Mouse (Mus musculus) adrenal gland, postnatal 14 days (tissue): Measurements from ENCODE around the gene Olfr356. TPM values are rescaled to one million over a fixed set of nuclear protein-coding genes. Genes with fewer than 3 reads are reported as not detected.

Source experiments
- DNase-seq: peaks from one replicate; pipeline ENCODE4 v3.0.0; 2021; ENCODE audit warnings: mixed read lengths
- long read RNA-seq, 2 experiments: library from polyadenylated mRNA; stranded (forward); transcript quantifications; one replicate each; pipeline ENCODE4 v2.0.0; 2021
- total RNA-seq: library from RNA; stranded (reverse); gene quantifications from 2 replicates; pipeline ENCODE4 v1.2.3, GENCODE M21; 2021

The Olfr356 gene
- not detected in 2 replicates for total RNA-seq
- long read RNA-seq, experiment 1 = 0 reads
- long read RNA-seq, experiment 2 = 0 reads

DNA sequence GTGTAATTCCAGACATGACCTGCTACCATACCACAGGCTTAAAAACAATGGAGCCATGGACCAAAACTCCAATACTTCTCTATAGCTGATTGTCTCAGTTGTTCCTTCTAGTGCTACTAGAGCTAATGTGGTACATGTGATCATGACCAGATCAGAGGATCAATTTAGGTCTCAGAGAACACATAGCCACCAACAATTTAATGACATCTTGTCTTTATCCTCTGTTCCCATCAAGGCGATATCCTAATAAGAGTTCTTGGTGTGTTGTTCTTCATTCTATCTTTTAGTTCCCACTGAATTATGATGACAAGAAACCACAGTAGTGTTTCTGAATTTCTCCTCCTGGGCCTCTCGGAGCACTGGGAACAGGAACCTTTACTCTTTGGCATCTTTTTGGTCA lies at the start of gene Olfr356:
Olfr356 (plus strand) TSS at position 301 of the 400 bp plus-strand sequence.
- DNase-seq = no peak

- DNase-seq = no peak
Observed at GRCm38 (mm10) chr2:36892836-36893235, 44.1 kb upstream of the Olfr356 start, which contains the start of gene Olfr353. Gene Olfr353 (minus strand): TSS chr2:36892936.

- no peak for DNase-seq
Observed at GRCm38 (mm10) chr2:36897114-36897513, 39.8 kb upstream of the Olfr356 start.

DNA sequence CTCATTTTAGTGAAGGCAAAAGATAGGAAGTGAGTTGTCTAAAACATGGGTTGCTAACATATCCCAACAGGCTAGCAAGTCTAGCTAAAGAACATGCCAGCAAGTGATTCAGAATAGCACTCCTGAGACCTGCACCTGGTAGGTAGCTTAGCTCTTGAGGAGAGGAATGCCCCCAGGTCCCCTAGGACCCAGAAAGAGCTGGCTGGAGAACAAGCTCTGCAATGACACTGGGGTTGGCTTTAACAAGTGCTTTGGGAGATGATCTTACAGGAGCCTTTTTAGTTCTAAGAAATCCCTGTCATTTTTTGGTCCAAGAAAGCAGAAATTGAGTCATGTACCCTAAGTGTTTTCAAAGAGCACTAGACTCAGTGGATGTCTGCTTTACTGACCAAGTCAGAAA lies 31.5 kb upstream of the Olfr356 start, which contains the start of gene Olfr354:
Olfr354 (plus strand) TSS at position 301 of the 400 bp plus-strand sequence.
- no peak for DNase-seq

DNA sequence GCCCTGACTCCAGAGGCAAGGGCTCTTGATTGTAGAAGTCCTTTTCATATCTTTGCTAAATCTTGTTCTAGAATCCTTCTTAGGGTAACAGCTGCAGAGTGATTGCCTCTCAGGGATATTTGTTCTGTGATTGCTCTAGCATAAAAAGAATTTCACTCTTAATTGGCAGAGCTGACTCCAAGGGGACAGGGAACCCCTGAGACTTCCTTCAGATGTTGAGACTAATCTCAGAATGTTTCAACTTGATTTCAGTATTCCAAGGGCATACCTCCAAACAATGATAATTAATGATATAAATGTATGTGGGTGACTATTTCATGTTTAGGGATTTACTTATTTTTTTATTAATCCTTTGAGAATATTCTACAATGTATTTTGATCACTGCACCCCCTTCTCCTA lies 8.1 kb upstream of the Olfr356 start, which contains the start of gene Olfr355:
Olfr355 (minus strand) TSS at position 101 of the 400 bp plus-strand sequence.
- no peak for DNase-seq

Other genes with a start within 250 kb of the Olfr356 start
- gene Olfr347, start 205.2 kb upstream of the Olfr356 start, total RNA-seq = not detected in 2 replicates
- not detected in 2 replicates for gene Olfr348, start 152.8 kb upstream of the Olfr356 start, total RNA-seq
- gene Olfr50, start 146.6 kb upstream of the Olfr356 start, total RNA-seq = not detected in 2 replicates
- not detected in 2 replicates for gene Olfr3, start 120.1 kb upstream of the Olfr356 start, total RNA-seq
- gene Olfr350, start 90.8 kb upstream of the Olfr356 start, total RNA-seq = not detected in 2 replicates
- gene Olfr351, start 74.5 kb upstream of the Olfr356 start, total RNA-seq = not detected in 2 replicates
- not detected in 2 replicates for gene Olfr352, start 68.7 kb upstream of the Olfr356 start, total RNA-seq
- not detected in 2 replicates for gene Olfr353, start 44.2 kb upstream of the Olfr356 start, total RNA-seq
- not detected in 2 replicates for gene Olfr354, start 31.4 kb upstream of the Olfr356 start, total RNA-seq
- gene Olfr355, start 8.2 kb upstream of the Olfr356 start, total RNA-seq = not detected in 2 replicates
- gene Olfr357, start 56.7 kb downstream of the Olfr356 start, total RNA-seq = not detected in 2 replicates
- gene Olfr358, start 72.2 kb downstream of the Olfr356 start, total RNA-seq = not detected in 2 replicates
- gene Olfr360, start 128.6 kb downstream of the Olfr356 start, total RNA-seq = not detected in 2 replicates
- gene Olfr361, start 152.2 kb downstream of the Olfr356 start, total RNA-seq = not detected in 2 replicates
- gene Olfr362, start 180.8 kb downstream of the Olfr356 start, total RNA-seq = not detected in 2 replicates
- gene Olfr364-ps1, start 202.2 kb downstream of the Olfr356 start, total RNA-seq = not detected in 2 replicates